Comparison of ENCODE assay signal across 12 mouse cellular contexts in genomic region chr11:54885406-54885805, GRCm38 (mm10). TPM values are rescaled to one million over a fixed set of nuclear protein-coding genes. Genes with fewer than 3 reads are reported as not detected.
DNase-seq lines count a peak whose midpoint lies in the region; ATAC-seq and TF ChIP-seq lines count a peak whose summit lies in the region.
"Had no signal": no experiment of that assay in that cellular context is flagged by ENCODE, and none has a peak within 500 bp of the region (broad histone marks: within the 10 kb centered on the region; RNA-seq: fewer than 3 reads in every experiment).

No protein-coding gene starts in this region.

- no peak overlapping the region for H3K4me2 ChIP-seq in liver, embryonic 13.5 days

- no peak for TF ChIP-seq POLR2A in kidney, adult 2 months (IDR thresholded peaks at IDR 0.05; ENCODE audit: low read depth, low read length)
- no peak for TF ChIP-seq POLR2A in thymus, adult 2 months (IDR thresholded peaks at IDR 0.05; ENCODE audit: control insufficient read depth, extremely low read depth, insufficient read depth, low read length, poor library complexity)

- H3K9me3 ChIP-seq in liver, embryonic 13.5 days (replicated peaks), result no peaks in the 10 kb centered on the region
- H3K9me3 ChIP-seq: limb, embryonic 12.5 days had no signal

- TF ChIP-seq CTCF in kidney, adult 2 months (conservative IDR thresholded peaks at IDR 0.05; ENCODE audit: insufficient read depth, insufficient read length, low read depth, low read length), result no peak
- TF ChIP-seq CTCF in thymus, adult 2 months (IDR thresholded peaks at IDR 0.05; ENCODE audit: borderline replicate concordance, control insufficient read depth, extremely low read depth, insufficient read depth, low read length, poor library complexity), result no peak

- H3K9ac ChIP-seq in liver, embryonic 13.5 days, result no peak overlapping the region
- H3K9ac ChIP-seq: limb, embryonic 12.5 days had no signal

- no peak for DNase-seq in kidney, adult 2 months
- no peak for DNase-seq in kidney, postnatal 10 days
- DNase-seq in ovary, postnatal 36 days (ENCODE audit: low spot score), result peak; percentile 57
- DNase-seq in ovary, postnatal 14 days (ENCODE audit: low spot score), result no peak
- no peak for DNase-seq in liver, embryonic 13.5 days
- no peak for DNase-seq in thymus, adult 2 months
- DNase-seq in cerebellum, adult 8-10 months, result no peak
- DNase-seq: cerebellum, adult 11 months; layer of hippocampus, postnatal 36 days had no signal

- H3K4me3 ChIP-seq in kidney, adult 2 months (ENCODE audit: insufficient read depth, low read depth, low read length), result no peak overlapping the region
- H3K4me3 ChIP-seq in liver, embryonic 13.5 days (replicated peaks), result no peak overlapping the region
- H3K4me3 ChIP-seq in thymus, adult 2 months (ENCODE audit: control insufficient read depth, insufficient read depth, low read length), result no peak overlapping the region
- H3K4me3 ChIP-seq: erythroblast, embryonic 14.5 days; limb, embryonic 12.5 days had no signal

- H3K36me3 ChIP-seq in kidney, adult 2 months (ENCODE audit: control insufficient read depth, insufficient read depth, low read length), result no peaks in the 10 kb centered on the region
- no peaks in the 10 kb centered on the region for H3K36me3 ChIP-seq in liver, embryonic 13.5 days
- H3K36me3 ChIP-seq in thymus, adult 2 months (ENCODE audit: control insufficient read depth, insufficient read depth, low read length), result no peaks in the 10 kb centered on the region
- H3K36me3 ChIP-seq: limb, embryonic 12.5 days had no signal

- peaks cover 30% of the 10 kb centered on the region for H3K4me1 ChIP-seq in kidney, adult 2 months (ENCODE audit: control insufficient read depth, insufficient read depth, low read length)
- peaks cover 12% of the 10 kb centered on the region for H3K4me1 ChIP-seq in liver, embryonic 13.5 days (replicated peaks)
- peaks cover 9% of the 10 kb centered on the region; the same call in 1 of the 2 replicates for H3K4me1 ChIP-seq in thymus, adult 2 months (replicated peaks; ENCODE audit: control insufficient read depth, insufficient read depth, low read length)

- no peaks in the 10 kb centered on the region for H3K27me3 ChIP-seq in kidney, adult 2 months (replicated peaks; ENCODE audit: control insufficient read depth, insufficient read depth, low read length)
- no peaks in the 10 kb centered on the region for H3K27me3 ChIP-seq in liver, embryonic 13.5 days
- H3K27me3 ChIP-seq in thymus, adult 2 months (ENCODE audit: control insufficient read depth, insufficient read depth, low read length), result no peaks in the 10 kb centered on the region

- peak overlapping the region; percentile 72 for H3K27ac ChIP-seq in kidney, adult 2 months (ENCODE audit: insufficient read depth, low read depth, low read length)
- 0 out of 2 replicates have a peak overlapping the region, but pooled peaks have one; percentile 9 for H3K27ac ChIP-seq in liver, embryonic 13.5 days
- no peak overlapping the region for H3K27ac ChIP-seq in thymus, adult 2 months (ENCODE audit: control insufficient read depth, insufficient read depth, low read length)

- 65% methylated on average over 2 of the region's 2 CpGs for WGBS in kidney, adult 2 months
- WGBS in liver, embryonic 13.5 days (ENCODE audit: insufficient replicate concordance), result 70% methylated on average over 2 of the region's 2 CpGs
- WGBS in thymus, adult 2 months, result 99% methylated on average over 2 of the region's 2 CpGs

- no peak for ATAC-seq in liver, embryonic 13.5 days (ENCODE audit: low read depth)
- ATAC-seq: inflammation-experienced regulatory T-cells, adult 6 months had no signal

RNA-seq across cellular contexts. Expression of gene Gpx3, which starts 16.8 kb away (rescaled TPM):
- 28,844 and 31,623 TPM in 2 replicates for polyA plus RNA-seq in kidney, adult 2 months (2012; rRNA removed)
- 20.9 and 26.3 TPM in 2 replicates for polyA plus RNA-seq in liver, embryonic 13.5 days (2015; fragmentation: Nextera tagmentation; extraction: Ambion mirVana)
- 120 and 133 TPM in 2 replicates for polyA plus RNA-seq in thymus, adult 2 months (2012; rRNA removed)

RNA-seq across cellular contexts. Expression of gene Hint1, which starts 19.2 kb away (rescaled TPM):
- 1,115 and 1,173 TPM in 2 replicates for polyA plus RNA-seq in kidney, adult 2 months (2012; rRNA removed)
- 519 and 540 TPM in 2 replicates for polyA plus RNA-seq in liver, embryonic 13.5 days (2015; fragmentation: Nextera tagmentation; extraction: Ambion mirVana)
- polyA plus RNA-seq in thymus, adult 2 months (2012; rRNA removed), result 322 and 336 TPM in 2 replicates

RNA-seq across cellular contexts. Expression of gene Lyrm7, which starts 24.7 kb away (rescaled TPM):
- 1.4 and 3.9 TPM in 2 replicates for polyA plus RNA-seq in kidney, adult 2 months (2012; rRNA removed)
- 5.6 and 6.9 TPM in 2 replicates for polyA plus RNA-seq in liver, embryonic 13.5 days (2015; fragmentation: Nextera tagmentation; extraction: Ambion mirVana)
- polyA plus RNA-seq in thymus, adult 2 months (2012; rRNA removed), result 2.9 and 3.5 TPM in 2 replicates
- polyA plus RNA-seq: erythroblast, embryonic 14.5 days had no signal

Comparison
In these comparisons a context has a peak if more than half of its experiments do, and no peak if none do; other contexts are left out.
1. RNA of gene Gpx3, which starts 16.8 kb away (polyA plus RNA-seq): 28,844 to 31,623 TPM in kidney, adult 2 months; 120 to 133 TPM in thymus, adult 2 months and 20.9 to 26.3 TPM in liver, embryonic 13.5 days; every median in the first group is over 100 times any median in the second.